Mouse (Mus musculus): Measurements from ENCODE around the gene Lgals1.

Gene Lgals1

GRCm38 (mm10) chr15:78937311-78937710 is 10.8 kb downstream of the Lgals1 start:
- in situ Hi-C loops (cut with MboI, MseI): no loop called here

- in situ Hi-C loops (cut with MboI, MseI): no loop called here
Observed at GRCm38 (mm10) chr15:78937963-78938362, 11.4 kb downstream of the Lgals1 start.

- in situ Hi-C loops (cut with MboI, MseI): no loop called here
Observed at GRCm38 (mm10) chr15:78940325-78940724, 13.8 kb downstream of the Lgals1 start.

GRCm38 (mm10) chr15:78942663-78943062 is 16.1 kb downstream of the Lgals1 start:
- in situ Hi-C loops (cut with MboI, MseI): no loop called here

- in situ Hi-C loops (cut with MboI, MseI): no loop called here
Observed at GRCm38 (mm10) chr15:78946232-78946631, 19.7 kb downstream of the Lgals1 start.

- in situ Hi-C loops (cut with MboI, MseI): no loop called here
Observed at GRCm38 (mm10) chr15:78947657-78948056, 21.1 kb downstream of the Lgals1 start, which contains the start of gene Triobp. Gene Triobp (plus strand): TSS chr15:78947724.

- in situ Hi-C loops (cut with MboI, MseI): no loop called here
Observed at GRCm38 (mm10) chr15:78948152-78948725, 21.7 kb downstream of the Lgals1 start.

- in situ Hi-C loops (cut with MboI, MseI): no loop called here
Observed at GRCm38 (mm10) chr15:78948883-78949282, 22.4 kb downstream of the Lgals1 start.

GRCm38 (mm10) chr15:78955663-78956062 is 29.1 kb downstream of the Lgals1 start:
- in situ Hi-C loops (cut with MboI, MseI): no loop called here

- in situ Hi-C loops (cut with MboI, MseI): no loop called here
Observed at GRCm38 (mm10) chr15:78956351-78956750, 29.8 kb downstream of the Lgals1 start.

GRCm38 (mm10) chr15:78957021-78957420 is 30.5 kb downstream of the Lgals1 start:
- in situ Hi-C loops (cut with MboI, MseI): no loop called here

- in situ Hi-C loops (cut with MboI, MseI): no loop called here
Observed at GRCm38 (mm10) chr15:78959537-78959936, 33.0 kb downstream of the Lgals1 start.

GRCm38 (mm10) chr15:78960088-78960487 is 33.6 kb downstream of the Lgals1 start:
- in situ Hi-C loops (cut with MboI, MseI): no loop called here

- in situ Hi-C loops (cut with MboI, MseI): no loop called here
Observed at GRCm38 (mm10) chr15:78962885-78963284, 36.4 kb downstream of the Lgals1 start.

GRCm38 (mm10) chr15:78971626-78972025 is 45.1 kb downstream of the Lgals1 start:
- in situ Hi-C loops (cut with MboI, MseI): no loop called here

- in situ Hi-C loops (cut with MboI, MseI): no loop called here
Observed at GRCm38 (mm10) chr15:78973950-78974349, 47.4 kb downstream of the Lgals1 start.

- in situ Hi-C loops (cut with MboI, MseI): no loop called here
Observed at GRCm38 (mm10) chr15:78977676-78978159, 51.2 kb downstream of the Lgals1 start.

GRCm38 (mm10) chr15:78978875-78979274 is 52.4 kb downstream of the Lgals1 start:
- in situ Hi-C loops (cut with MboI, MseI): no loop called here
